In genomic region chr2:131939404-131940111, GRCm38 (mm10) we compare ENCODE assay signal across 9 mouse cellular contexts. TPM values are rescaled to one million over a fixed set of nuclear protein-coding genes. Genes with fewer than 3 reads are reported as not detected.
DNase-seq lines count a peak whose midpoint lies in the region; ATAC-seq and TF ChIP-seq lines count a peak whose summit lies in the region.
"Had no signal": no experiment of that assay in that cellular context is flagged by ENCODE, and none has a peak within 500 bp of the region (broad histone marks: within the 10 kb centered on the region; RNA-seq: fewer than 3 reads in every experiment).

No protein-coding gene starts in this region.

- ATAC-seq in megakaryocyte progenitor cell, adult 5-6 weeks (replicated peaks; ENCODE audit: poor library complexity), result peak; percentile 68

- no peak overlapping the region; the same call in 1 of the 2 replicates for H3K27ac ChIP-seq in left cerebral cortex, adult 2 months

- intact Hi-C loops in heart, postnatal 14 days (cut with DNase I), result loop anchor here (2.0 to 5.0 kb wide), 2 partner anchors 37 to 113 kb away; no protein-coding TSS in a partner anchor
- intact Hi-C loops in left cerebral cortex, adult 2 months (cut with DNase I), result loop anchor here (5.0 to 10.0 kb wide), 2 partner anchors 112 to 395 kb away; no protein-coding TSS in a partner anchor

- peak; percentile 79 for TF ChIP-seq CTCF in left cerebral cortex, adult 2 months (IDR thresholded peaks at IDR 0.05)

- DNase-seq in gastrocnemius, adult 18-20 months (ENCODE audit: low spot score), result peak; percentile 53
- DNase-seq in gastrocnemius, postnatal 25 days, result no peak
- peak; percentile 76 for DNase-seq in adipocyte (ENCODE audit: low spot score)
- DNase-seq in embryo, embryonic 11 days, result peak; percentile 80
- DNase-seq in heart, postnatal 14 days, result peak; percentile 59 to 69
- DNase-seq in left cerebral cortex, adult 2 months (ENCODE audit: extremely low spot score in 1 of 2, low spot score in 2 of 2), result peak; percentile 52 to 62
- DNase-seq in right cerebral cortex, postnatal 4 days, result peak; percentile 81

- H3K4me3 ChIP-seq in left cerebral cortex, adult 2 months, result no peak overlapping the region

RNA-seq across cellular contexts. Expression of gene Prnd, which starts 11.1 kb away (rescaled TPM):
- total RNA-seq in gastrocnemius, adult 18-20 months (2021), result under 1 TPM; 0.16 to 0.36 TPM
- total RNA-seq in gastrocnemius, postnatal 25 days (2021), result 1 to 10 TPM in 1 of 2 experiments, under 1 TPM in 1; 0.97 to 1.6 TPM
- total RNA-seq in heart, postnatal 14 days (2021), result 10 to 100 TPM in 1 of 2 experiments, 1 to 10 TPM in 1; 3.2 to 10.4 TPM
- under 1 TPM in 1 of 2 experiments, not detected in 1; 0.14 TPM for total RNA-seq in left cerebral cortex, adult 2 months (2021)
- 0.46 TPM in 1 of 2 replicates, not detected in the other for total RNA-seq in megakaryocyte progenitor cell, adult 5-6 weeks (2015)
- not detected in 2 replicates for total RNA-seq in megakaryocyte progenitor cell, adult 5-6 weeks (2017)
- total RNA-seq: layer of hippocampus, adult 18-20 months had no signal

RNA-seq across cellular contexts. Expression of gene Prn, which starts 29.8 kb away (rescaled TPM):
- not detected for total RNA-seq in gastrocnemius, adult 18-20 months (2021)
- total RNA-seq in gastrocnemius, postnatal 25 days (2021), result under 1 TPM in 1 of 2 experiments, not detected in 1; 0.23 TPM
- 1 to 10 TPM in 1 of 2 experiments, under 1 TPM in 1; 0.71 to 2.8 TPM for total RNA-seq in heart, postnatal 14 days (2021)
- under 1 TPM in 1 of 2 experiments, not detected in 1; 0.20 TPM for total RNA-seq in left cerebral cortex, adult 2 months (2021)
- total RNA-seq in megakaryocyte progenitor cell, adult 5-6 weeks (2015), result not detected in 2 replicates
- total RNA-seq in megakaryocyte progenitor cell, adult 5-6 weeks (2017), result not detected in 2 replicates
- total RNA-seq: layer of hippocampus, adult 18-20 months had no signal

RNA-seq across cellular contexts. Expression of gene Prnp, which starts 29.8 kb away (rescaled TPM):
- 100 to 1,000 TPM; 104 to 114 TPM for total RNA-seq in gastrocnemius, adult 18-20 months (2021)
- 100 to 1,000 TPM in 1 of 2 experiments, 10 to 100 TPM in 1; 71.2 to 113 TPM for total RNA-seq in gastrocnemius, postnatal 25 days (2021)
- 10 to 100 TPM; 81.6 to 88.1 TPM for total RNA-seq in heart, postnatal 14 days (2021)
- 100 to 1,000 TPM; 748 to 772 TPM for total RNA-seq in left cerebral cortex, adult 2 months (2021)
- 1.2 and 2.9 TPM in 2 replicates for total RNA-seq in megakaryocyte progenitor cell, adult 5-6 weeks (2015)
- total RNA-seq in megakaryocyte progenitor cell, adult 5-6 weeks (2017), result 2.3 and 4.1 TPM in 2 replicates

Comparison
In these comparisons a context has a peak if more than half of its experiments do, and no peak if none do; other contexts are left out.
1. RNA of gene Prnp, which starts 29.8 kb away (total RNA-seq): 748 to 772 TPM in left cerebral cortex, adult 2 months, 104 to 114 TPM in gastrocnemius, adult 18-20 months, 71.2 to 113 TPM in gastrocnemius, postnatal 25 days and 81.6 to 88.1 TPM in heart, postnatal 14 days; 1.2 to 4.1 TPM in megakaryocyte progenitor cell, adult 5-6 weeks; every median in the first group is over 10 times any median in the second.